Mouse (Mus musculus) small intestine, adult 2 months (tissue): ENCODE results near the gene 1810055G02Rik.

Experiments used
- CTCF ChIP-seq: fragments of 200-500 bp; IDR thresholded peaks from 2 replicates; pipeline ENCODE4 v1.5.1; 2012; ENCODE audit warnings: low read depth, mild to moderate bottlenecking, control low read depth, inconsistent platforms, low read length, moderate library complexity, mixed read lengths; ENCODE audit not compliant: insufficient replicate concordance, insufficient read length; ENCODE audit errors: extremely low read depth
- POLR2A ChIP-seq: fragments of 200-500 bp; IDR thresholded peaks from 2 replicates; pipeline ENCODE4 v1.6.1; 2012; ENCODE audit warnings: low read depth, mild to moderate bottlenecking, control low read depth, inconsistent platforms, low read length, moderate library complexity

DNA sequence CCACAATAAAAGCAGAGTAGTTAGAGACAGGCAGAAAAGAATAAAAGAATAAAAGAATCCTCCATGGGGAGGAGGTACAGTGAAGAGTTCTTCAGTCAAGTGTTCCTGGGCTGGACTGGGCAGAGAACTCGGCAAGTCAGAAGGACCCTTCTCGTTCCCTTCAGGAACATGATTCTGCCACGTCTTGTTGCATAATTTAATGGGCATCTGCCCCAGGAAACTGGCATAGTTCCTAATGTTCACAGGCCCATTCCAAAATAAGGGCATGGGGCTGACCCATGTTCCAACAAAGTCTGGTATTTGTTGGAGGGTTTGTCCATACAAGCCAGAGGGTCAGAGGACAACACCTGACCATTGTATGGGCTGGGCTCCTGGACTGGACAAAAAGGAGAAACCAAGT is 13.1 kb upstream of the 1810055G02Rik start:
- TF ChIP-seq POLR2A (no peak), CTCF (no peak)
